Mouse (Mus musculus) bone marrow macrophage, adult 2 months (primary cell): ENCODE measurements around the gene Cby3.

Experiments used
- CTCF ChIP-seq: IDR thresholded peaks from 2 replicates; pipeline ENCODE4 v1.5.1; 2012; ENCODE audit warnings: low read depth, mild to moderate bottlenecking, low read length, moderate library complexity
- POLR2A ChIP-seq: IDR thresholded peaks from 2 replicates; pipeline ENCODE4 v1.6.1; 2012; ENCODE audit warnings: mild to moderate bottlenecking, low read depth, low read length, borderline replicate concordance

DNA sequence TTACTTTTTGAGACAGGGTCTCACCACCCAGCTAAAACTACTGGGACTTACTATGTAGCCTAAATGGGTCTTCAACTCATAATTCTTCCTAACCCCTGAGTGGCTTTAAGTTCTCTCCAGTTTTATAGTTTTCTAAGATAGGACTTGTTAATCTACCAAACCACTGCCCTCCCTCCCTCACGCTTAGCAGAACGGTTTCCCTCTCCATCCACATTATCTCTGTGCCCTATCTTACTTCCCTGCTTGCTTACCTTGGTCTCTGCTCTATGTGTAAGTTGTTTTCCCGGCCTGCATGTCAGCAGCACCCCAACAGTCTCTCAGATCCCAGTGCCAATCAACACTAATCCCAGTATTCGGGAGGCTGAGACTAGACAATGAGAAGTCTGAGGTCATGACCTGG, 17.4 kb upstream of the Cby3 start:
- TF ChIP-seq POLR2A, result no peak
- no peak for TF ChIP-seq CTCF
